19 mouse cellular contexts compared by ENCODE assay signal in the genomic region with DNA sequence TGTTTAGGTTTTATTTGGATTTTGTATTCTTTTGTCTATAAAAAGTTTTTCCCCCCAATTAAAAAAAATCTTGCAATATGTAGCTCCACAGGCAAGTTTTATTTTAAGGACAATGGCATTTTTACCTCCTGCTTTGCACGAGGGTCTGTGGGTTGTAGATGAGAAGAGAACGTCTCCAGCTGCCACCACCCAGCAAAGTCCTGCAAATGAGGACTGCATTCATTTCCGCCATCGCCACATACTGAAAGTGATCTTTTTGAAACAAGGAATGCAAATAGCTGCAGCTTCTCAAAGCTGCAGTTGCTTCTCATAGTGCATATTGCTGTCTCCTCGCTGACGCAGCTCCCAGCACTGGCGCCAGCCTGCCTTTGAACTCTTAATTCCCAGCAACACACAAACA.
DNase-seq lines count a peak whose midpoint lies in the region; ATAC-seq and TF ChIP-seq lines count a peak whose summit lies in the region.
"Had no signal": no experiment of that assay in that cellular context is flagged by ENCODE, and none has a peak within 500 bp of the region (broad histone marks: within the 10 kb centered on the region; RNA-seq: fewer than 3 reads in every experiment).

No protein-coding gene starts in this region.

- H3K4me1 ChIP-seq in heart, embryonic 13.5 days: no peaks in the 10 kb centered on the region
- H3K4me1 ChIP-seq: liver, embryonic 15.5 days; midbrain, embryonic 12.5 days; neural tube, embryonic 13.5 days had no signal

- DNase-seq in heart, adult 18-20 months: no peak
- peak; percentile 5 to 13 for DNase-seq in left cerebral cortex, adult 18-20 months (ENCODE audit: low spot score in 2 of 2)
- DNase-seq in left cerebral cortex, postnatal 4 days: no peak
- DNase-seq in brain, embryonic 14.5 days (ENCODE audit: low read depth): peak; percentile 25
- DNase-seq in right cerebral cortex, adult 18-20 months: peak; percentile 9
- no peak for DNase-seq in natural killer cell, adult 2 months (ENCODE audit: low spot score in 2 of 2)
- DNase-seq in ovary, postnatal 36 days (ENCODE audit: low spot score): no peak
- DNase-seq: B cell, adult 2 months; cerebellum, postnatal 14 days; heart, postnatal 4 days had no signal

- ATAC-seq in heart, embryonic 13.5 days (ENCODE audit: extremely low read depth, insufficient number of reproducible peaks, low FRiP score, low TSS enrichment): no peak
- ATAC-seq: hindbrain, postnatal 0 days; Patski had no signal

- H3K27me3 ChIP-seq in heart, embryonic 13.5 days (replicated peaks): no peaks in the 10 kb centered on the region
- H3K27me3 ChIP-seq: liver, embryonic 15.5 days; midbrain, embryonic 12.5 days; neural tube, embryonic 13.5 days; Patski had no signal

- no peak overlapping the region for H3K4me3 ChIP-seq in heart, embryonic 13.5 days
- H3K4me3 ChIP-seq: forebrain, embryonic 10.5 days; layer of hippocampus, adult 2 months; liver, embryonic 15.5 days; midbrain, embryonic 12.5 days; neural tube, embryonic 13.5 days had no signal

- H3K4me2 ChIP-seq in heart, embryonic 13.5 days: peak overlapping the region; percentile 39; the same call in 1 of the 2 replicates
- H3K4me2 ChIP-seq: liver, embryonic 15.5 days; midbrain, embryonic 12.5 days; neural tube, embryonic 13.5 days had no signal

- TF ChIP-seq CTCF in brain, embryonic 14.5 days (IDR thresholded peaks at IDR 0.05; ENCODE audit: borderline replicate concordance, extremely low read depth, insufficient read depth, insufficient read length): no peak

- TF ChIP-seq POLR2A in brain, embryonic 14.5 days (IDR thresholded peaks at IDR 0.05; ENCODE audit: borderline replicate concordance, extremely low read depth, insufficient read depth, insufficient read length, poor library complexity, severe bottlenecking): no peak

- intact Hi-C loops in left cerebral cortex, postnatal 4 days (cut with DNase I): no loop called here

- 47% methylated on average over 7 of the region's 7 CpGs for WGBS in heart, embryonic 13.5 days

- H3K9me3 ChIP-seq in heart, embryonic 13.5 days: no peaks in the 10 kb centered on the region
- H3K9me3 ChIP-seq: forebrain, embryonic 10.5 days; liver, embryonic 15.5 days; midbrain, embryonic 12.5 days; neural tube, embryonic 13.5 days had no signal

- no peaks in the 10 kb centered on the region for H3K36me3 ChIP-seq in heart, embryonic 13.5 days
- H3K36me3 ChIP-seq: forebrain, embryonic 10.5 days; liver, embryonic 15.5 days; midbrain, embryonic 12.5 days; neural tube, embryonic 13.5 days had no signal

- no peak overlapping the region for H3K9ac ChIP-seq in heart, embryonic 13.5 days
- H3K9ac ChIP-seq: liver, embryonic 15.5 days; midbrain, embryonic 12.5 days; neural tube, embryonic 13.5 days had no signal

- no peak overlapping the region for H3K27ac ChIP-seq in heart, embryonic 13.5 days (replicated peaks)
- H3K27ac ChIP-seq: forebrain, embryonic 10.5 days; hindbrain, postnatal 0 days; layer of hippocampus, adult 2 months; liver, embryonic 15.5 days; macrophage; midbrain, embryonic 12.5 days; neural tube, embryonic 13.5 days had no signal

Comparison
In these comparisons a context has a peak if more than half of its experiments do, and no peak if none do; other contexts are left out.
1. DNase-seq: peak in left cerebral cortex, adult 18-20 months (2 of 2), brain, embryonic 14.5 days (single experiment) and right cerebral cortex, adult 18-20 months (single experiment); none in heart, adult 18-20 months (0 of 2), left cerebral cortex, postnatal 4 days (single experiment), natural killer cell, adult 2 months (0 of 2) and ovary, postnatal 36 days (single experiment).